Mouse (Mus musculus) T-cell, adult 2 months (primary cell): ENCODE measurements around the gene Farsa.
"Not testable (repeated sequence)": the region's sequence is repeated elsewhere in the genome, so short reads cannot be mapped to it uniquely, and the experiment has no call there.

Source experiments
- DNase-seq: peaks from one replicate; pipeline ENCODE4 v3.0.0; 2022; ENCODE audit warnings: low spot score

The Farsa gene

DNA sequence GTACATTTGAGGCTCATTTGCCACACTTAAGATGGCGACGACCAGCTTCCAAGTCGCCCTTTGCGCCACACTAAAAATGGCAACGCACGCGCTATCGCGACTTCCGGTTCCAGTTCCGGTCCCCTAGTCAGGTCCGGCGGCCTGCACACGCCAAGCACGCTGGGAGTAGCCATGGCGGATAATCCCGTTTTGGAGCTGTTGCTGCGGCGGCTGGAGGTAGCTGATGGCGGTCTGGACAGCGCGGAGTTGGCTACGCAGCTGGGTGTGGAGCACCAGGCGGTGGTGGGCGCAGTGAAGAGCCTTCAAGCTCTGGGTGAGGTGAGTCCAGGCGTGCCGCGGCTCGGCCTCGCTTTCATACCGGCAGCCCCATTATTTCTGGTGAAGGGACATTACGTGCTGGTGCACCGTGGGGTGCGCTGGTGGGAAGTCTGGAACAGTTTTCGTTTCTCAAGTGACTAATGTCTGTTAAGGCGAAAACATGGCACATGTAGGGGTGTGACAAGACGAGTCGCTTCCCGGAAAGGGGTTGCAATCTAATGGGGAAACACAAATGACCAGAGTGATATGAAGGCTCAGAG, at the start of gene Farsa:
Farsa (plus strand) TSS at position 126 of the 578 bp plus-strand sequence.
- peak; percentile 90 for DNase-seq

DNA sequence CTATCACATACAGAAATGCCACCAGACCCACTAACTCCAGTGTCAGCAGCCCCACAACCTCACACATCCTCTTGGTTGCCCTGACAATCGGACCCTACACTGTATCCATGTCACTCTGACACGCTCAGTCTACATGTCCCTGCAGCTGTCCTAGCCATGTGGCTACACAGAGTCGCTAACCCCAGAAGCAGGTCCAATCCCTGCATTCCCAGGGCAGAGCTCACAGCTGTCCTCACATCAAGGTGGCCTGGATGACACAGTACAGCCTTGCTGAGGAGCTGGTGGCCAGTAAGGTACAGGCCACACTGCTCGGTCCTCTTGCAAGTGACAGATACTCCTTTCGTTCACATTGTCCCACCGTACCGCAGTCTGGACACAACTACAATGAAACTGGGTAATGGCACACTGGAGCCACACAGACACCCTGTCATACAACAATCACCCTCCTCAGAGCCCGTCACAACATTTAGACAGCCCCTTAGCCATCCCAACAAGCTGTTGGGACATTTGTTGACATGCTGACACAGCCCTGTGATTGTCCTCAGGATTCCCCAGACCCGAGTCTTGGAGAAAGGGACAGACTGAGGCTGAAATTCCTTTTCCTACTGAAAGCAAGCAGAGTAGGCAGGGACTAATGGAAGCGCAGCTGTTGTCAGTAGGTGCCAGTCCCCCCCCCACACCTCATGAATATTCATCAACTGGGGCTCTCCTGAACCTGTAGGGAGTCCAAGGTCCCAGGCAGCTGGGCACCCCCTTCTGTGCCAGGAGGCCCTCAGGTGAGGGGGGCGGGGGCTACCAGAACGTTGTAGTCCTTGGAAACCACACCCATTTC, 47.5 kb upstream of the Farsa start:
- no peak for DNase-seq

DNA sequence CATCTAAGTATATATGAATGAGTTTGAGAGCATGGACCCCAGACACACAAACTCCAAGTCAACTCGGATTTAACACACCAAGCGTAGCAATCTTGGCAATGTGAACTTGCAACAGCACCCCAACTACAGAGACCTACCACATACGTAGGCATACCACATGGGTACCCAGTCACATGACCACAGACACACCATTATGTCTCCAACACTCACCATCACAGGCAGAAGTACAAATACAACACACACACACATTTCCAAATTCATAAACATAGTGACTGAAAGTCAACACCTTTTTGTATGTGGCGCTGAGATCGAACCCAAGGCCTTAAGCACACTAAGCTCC, 46.9 kb upstream of the Farsa start:
- DNase-seq, result no peak

DNA sequence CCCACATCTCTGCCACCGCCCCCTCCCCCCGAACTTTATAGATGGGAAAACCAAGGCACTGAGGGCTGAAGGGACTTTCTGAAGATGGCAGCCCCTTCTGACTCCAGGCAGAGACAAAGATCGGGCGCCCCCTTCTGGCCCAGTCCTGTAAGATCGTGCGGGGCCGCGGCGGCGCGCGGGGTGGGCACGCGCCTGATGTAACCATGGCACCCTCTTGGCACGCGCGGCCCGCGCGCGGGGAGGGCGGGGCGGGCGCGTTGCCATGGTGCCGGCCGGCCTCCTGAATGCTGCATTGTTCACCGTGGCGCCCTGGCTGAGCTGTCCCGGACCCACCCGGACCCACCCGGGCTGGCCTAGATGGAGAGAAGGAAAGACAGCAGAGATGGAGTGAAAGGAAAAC, 45.9 kb upstream of the Farsa start:
- DNase-seq, result peak; percentile 82

DNA sequence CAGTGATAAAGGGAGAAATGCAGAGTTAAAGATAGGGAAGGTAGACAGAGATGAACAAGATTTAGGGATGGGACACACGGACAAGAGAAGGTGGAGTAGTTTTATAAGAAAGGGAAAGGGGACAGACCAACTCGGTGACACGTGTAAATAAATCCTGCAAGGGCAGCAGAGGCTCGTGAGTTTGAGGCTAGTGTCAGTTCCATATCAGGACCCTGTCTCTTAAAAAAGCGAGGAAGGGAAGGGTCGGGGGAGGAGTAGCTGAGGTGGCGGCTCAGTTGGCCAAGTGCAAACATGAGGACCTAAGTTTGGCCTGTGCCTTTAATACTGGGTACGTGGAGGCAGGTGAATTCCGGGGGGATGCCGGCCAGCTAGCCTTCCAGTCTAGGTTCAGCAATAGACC, 45.5 kb upstream of the Farsa start:
- no peak for DNase-seq

DNA sequence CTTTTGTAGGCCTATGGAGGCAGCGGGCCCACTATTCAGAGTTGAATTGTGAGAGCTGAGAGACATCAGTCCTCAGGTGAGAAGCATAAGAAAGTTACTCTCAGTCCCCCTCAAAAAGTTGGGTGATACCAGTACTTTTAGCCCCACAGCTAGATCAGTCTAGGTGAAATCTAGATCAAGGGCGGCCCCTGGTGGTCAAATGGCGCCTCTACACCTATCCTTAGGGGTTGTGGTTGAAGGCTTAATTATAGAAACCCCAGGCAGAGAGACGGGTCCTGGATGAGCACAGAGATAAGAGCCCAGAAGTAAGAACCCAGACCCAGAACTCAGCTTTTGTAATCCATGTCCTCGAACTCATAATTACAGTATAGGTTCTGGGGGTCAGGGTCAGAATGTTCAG, 43.7 kb upstream of the Farsa start:
- peak; percentile 79 for DNase-seq

DNA sequence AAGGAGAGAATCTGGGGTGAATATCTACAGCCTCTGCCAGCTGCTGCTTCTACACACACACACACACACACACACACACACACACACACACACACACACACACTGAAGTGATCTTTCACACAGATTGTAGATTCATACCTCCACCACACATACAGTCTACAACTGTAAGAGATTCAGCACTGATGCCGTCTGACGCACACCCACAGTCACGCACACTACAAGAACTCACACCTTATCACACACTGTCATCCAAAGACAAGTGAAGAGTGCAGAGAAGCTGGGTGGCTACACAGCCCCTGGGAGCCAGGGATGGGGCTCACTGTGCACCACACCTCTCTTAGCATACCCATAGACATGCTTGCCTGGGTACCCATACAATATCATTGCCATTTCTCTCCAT, 43.0 kb upstream of the Farsa start:
- no peak for DNase-seq

DNA sequence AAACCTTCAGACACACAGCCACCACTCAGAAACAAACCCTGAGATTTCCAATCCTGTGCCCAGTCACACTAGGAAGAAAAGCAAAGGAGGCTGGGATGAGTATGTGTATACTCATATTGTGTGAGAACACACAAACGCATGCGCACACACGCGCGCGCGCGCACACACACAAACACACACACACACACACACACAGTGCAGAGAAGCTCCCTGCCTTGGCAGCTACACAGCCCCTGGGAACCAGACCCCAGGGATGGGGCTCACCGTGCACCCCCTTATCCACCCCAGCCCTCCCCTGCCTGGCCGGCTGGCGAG, 42.6 kb upstream of the Farsa start:
- DNase-seq, result no peak

DNA sequence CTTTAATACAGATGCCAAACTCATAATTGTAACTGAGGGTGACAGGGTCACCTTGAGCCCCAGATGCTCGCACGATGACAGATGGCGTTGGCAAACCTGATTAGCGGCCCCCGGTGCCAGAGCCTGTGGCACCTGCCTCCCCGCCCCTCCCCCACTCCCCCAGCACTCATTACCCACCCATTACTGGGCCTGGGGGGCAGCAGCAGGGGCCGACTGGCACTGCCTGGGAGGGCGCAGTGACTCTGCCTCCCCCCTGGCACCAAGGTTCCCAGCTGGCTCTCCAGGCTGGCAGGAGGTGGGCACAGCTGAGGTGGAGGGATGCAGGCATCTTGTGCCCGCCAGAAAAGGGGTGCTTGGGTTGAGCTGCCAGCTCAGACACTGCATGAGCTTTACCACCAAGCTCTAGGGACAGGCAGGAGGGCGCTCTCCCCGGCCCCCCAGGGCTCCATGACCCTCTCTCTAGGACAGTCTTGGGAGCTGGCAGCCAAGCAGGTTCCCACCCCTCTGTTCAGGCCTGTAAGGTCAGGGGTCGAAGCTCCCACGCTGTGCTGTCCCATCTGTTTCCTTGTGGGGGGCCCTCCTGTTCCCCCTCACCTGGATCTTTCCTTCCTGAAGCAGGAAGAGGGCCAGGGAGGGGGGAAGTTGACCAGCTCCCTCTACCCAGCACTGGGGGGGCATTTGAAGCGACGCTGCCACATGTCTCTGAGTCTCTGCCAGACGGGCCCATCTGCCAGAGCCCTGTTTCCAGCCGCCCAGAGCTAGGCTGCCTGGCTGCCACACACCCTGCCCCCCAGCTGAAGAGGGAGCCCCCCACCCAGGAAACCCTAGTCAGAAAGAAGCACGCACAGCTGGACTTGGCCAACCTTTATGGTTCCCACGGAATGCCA, 42.0 kb upstream of the Farsa start:
- DNase-seq, result no peak

DNA sequence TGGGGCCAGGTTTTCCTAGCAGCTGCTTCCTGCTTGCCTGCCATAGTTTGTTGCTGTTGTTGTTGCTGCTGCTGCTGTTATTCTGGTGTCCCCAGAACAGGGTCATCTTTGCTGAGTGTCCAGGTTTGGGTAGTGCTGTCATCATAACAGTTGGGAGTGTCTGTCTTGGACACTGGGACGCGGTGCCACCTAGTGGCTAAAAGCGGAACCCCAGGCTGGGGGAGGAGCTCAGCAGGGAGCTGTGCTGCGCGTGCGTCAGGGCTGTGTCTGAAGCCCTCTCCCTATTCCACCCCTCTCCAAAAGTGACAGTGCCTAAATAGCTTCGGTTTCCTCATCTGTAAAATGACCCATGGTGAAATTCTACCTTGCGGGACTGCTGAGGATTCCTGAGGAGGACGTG, 41.2 kb upstream of the Farsa start:
- peak; percentile 87 for DNase-seq

DNA sequence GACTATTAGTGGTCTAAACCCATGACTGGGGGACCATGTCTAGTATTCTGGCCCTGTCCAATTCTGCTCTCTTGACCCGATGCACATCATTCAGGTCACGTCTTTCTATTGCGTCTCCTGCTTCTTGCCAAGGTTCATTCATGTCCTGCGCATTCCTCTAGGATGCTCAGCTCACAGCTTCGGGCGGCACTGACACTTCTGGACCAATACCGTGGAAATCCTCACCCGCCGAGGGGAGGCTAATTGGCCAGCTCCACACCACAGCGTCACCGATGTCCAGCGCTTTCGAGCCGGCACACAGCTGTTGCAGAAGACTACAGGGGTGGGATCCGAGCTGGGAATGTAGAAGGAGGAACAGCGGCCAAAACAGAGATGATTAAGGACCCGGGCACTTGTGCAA, 40.7 kb upstream of the Farsa start:
- DNase-seq, result no peak

DNA sequence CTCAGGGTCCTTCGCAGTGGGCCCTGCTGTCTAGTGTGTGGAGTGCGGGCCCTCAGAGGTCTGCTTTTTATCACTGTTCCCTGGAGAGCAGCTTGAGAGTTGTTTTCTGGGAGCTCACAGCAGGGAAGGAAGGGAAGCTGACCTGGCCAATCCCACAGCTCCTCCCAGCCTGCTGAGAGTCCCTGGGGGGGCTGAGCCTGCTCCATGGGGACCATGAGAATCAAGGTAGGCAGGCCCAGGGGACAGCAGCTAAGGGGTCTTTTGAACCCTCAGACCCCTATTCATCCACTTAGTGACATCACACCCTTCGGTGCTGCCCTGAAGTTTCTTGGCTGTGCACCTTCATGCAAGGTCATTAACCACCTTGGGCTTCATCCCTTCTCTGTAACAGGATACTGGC, 34.1 kb upstream of the Farsa start, which contains the start of gene Dand5:
Dand5 (minus strand) TSS at position 101 of the 400 bp plus-strand sequence.
- no peak for DNase-seq

DNA sequence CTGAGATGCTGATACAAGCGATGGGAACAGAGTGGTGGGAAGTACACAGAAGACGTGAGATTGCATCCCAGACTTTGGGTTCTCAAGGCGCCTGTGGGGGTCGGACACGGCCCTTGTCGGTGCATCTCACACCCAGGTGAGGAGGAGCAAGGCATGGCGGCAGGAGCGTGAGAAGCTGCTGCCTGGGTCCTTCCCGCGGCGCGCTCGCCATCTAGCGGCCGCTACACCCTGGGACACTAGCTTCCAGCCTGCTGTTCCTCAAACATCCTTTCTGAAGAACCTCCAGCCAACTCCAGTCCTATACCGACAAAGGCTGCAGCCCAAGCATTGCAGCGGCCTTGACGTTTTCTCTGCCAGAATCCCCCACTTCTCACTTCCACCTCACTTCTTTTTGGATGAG, 33.1 kb upstream of the Farsa start:
- DNase-seq, result peak; percentile 69

DNA sequence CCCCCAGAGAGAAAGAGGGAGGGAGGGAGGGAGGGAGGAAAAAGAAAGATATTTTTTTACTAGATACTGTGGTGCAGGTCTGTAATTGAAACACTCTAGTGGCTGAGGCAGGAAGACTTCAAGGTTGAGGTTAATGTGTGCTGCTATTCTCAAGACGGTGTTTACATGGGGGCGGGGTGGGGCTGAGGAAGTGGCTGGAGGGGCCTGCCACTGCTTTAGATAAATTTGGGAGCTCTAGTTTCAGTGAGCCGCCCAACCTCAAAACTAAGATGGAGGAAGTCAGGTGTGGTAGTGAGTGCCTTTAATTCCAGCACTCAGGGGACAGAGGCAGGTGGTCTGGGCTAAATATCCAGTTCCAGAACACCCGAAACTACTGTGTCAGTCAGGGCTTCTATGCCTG, 31.2 kb upstream of the Farsa start:
- DNase-seq, result peak; percentile 63

DNA sequence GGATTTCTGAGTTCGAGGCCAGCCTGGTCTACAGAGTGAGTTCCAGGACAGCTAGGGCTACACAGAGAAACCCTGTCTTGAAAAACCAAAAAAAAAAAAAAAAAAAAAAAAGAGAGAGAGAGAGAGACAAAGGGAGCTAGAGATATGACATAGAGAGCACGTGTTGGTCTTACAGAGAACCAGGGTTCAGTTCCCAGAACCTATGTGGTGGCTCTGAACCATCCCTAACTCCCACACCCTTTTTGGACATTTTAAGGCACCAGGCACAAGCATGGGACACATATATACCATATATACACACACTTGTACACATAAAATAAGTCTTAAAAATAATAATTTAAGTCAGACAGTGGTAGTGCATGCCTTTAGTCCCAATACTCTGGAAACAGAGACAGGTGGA, 30.3 kb upstream of the Farsa start:
- DNase-seq, result not testable (repeated sequence)

DNA sequence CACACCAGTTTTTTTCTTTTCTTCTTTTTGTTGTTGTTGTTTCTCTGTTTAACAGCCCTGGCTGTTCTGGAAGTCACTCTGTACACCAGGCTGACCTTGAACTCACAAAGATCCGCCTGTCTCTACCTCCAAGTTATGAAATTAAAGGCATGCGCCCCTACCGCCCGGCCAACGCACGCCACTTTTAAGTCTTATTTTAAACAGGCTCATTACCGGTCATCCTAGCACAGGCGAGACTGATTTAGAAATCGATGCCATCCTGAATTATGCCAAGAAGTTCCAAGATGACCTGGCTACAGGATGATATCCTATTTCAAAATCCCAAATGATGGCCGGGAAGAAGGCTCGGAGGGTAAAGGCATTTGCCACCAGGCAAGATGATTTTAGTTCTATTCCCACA, 25.3 kb upstream of the Farsa start, which contains the start of gene Gadd45gip1:
Gadd45gip1 (plus strand) TSS at position 33 of the 400 bp plus-strand sequence.
- DNase-seq, result peak; percentile 75

DNA sequence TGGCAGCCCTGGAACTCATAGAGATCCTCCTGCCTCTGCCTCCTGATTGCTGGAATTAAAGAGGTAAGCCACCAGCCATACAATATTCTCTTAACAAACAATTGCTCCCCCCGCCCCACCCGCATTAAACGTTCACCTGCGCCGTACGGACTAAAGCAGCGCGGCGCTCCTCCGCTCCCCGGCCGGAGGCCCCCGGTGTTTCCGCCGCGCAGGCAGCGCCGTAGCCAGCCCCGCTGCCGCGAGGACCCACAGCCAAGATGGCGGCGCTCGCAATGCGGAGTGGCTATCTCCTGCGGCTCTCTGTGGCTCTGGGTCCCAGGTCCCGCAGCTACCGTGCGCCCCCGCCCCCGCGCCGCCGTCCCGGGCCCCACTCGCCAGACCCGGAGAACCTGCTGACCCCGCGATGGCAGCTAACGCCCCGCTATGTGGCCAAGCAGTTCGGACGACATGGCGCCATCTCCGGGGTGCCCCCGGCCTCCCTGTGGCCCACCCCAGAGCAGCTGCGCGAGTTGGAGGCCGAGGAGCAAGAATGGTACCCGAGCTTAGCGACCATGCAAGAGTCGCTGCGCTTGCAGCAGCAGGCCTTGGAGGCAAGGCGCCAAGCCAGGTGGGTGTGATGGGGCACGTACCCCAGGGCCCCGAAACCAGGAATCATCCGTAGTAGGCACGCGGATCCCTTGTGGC, 24.6 kb upstream of the Farsa start:
- peak; percentile 82 for DNase-seq

DNA sequence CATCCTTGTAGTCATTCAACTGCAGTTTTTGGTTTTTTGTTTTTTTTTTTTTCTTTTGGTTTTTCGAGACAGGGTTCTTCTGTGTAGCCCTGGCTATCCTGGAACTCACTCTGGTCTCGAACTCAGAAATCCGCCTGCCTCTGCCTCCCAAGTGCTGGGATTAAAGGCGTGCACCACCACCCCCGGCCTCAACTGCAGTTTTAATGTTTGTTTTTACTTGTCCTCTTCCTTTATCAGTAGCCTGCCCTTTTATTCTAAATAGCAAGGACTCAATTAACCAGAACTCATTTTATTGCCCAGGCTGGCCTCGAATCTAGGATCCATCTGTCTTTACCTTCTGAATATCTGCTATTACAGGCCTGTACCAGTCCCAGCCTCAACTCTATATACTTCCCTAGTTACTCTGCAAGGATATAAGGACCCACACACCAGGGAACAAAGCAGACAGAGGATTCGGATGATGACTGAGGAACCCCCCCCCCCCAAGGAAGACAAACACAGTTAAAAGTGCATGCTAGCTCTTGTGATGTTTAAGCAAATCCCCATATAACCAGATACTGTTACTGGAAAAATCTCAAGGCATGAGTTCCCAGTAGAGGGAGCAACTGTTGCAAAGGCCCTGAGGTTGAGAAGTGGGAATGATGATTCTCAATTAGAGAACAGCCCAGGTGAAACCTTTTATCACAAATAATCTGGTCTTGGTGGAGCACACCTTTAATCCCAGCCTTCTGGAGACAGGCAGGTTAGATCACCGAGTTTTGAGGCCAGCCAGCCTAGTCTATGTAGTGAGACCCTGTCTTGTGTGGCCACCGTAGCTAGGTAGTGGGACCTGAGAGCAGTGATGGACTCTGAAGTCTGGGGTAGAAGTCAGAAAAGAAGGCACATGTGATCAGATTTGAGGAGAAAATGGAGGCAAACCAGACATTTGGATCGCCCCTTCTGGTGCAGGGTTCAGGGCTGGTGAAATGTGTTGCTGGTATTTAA, 23.7 kb upstream of the Farsa start:
- no peak for DNase-seq

DNA sequence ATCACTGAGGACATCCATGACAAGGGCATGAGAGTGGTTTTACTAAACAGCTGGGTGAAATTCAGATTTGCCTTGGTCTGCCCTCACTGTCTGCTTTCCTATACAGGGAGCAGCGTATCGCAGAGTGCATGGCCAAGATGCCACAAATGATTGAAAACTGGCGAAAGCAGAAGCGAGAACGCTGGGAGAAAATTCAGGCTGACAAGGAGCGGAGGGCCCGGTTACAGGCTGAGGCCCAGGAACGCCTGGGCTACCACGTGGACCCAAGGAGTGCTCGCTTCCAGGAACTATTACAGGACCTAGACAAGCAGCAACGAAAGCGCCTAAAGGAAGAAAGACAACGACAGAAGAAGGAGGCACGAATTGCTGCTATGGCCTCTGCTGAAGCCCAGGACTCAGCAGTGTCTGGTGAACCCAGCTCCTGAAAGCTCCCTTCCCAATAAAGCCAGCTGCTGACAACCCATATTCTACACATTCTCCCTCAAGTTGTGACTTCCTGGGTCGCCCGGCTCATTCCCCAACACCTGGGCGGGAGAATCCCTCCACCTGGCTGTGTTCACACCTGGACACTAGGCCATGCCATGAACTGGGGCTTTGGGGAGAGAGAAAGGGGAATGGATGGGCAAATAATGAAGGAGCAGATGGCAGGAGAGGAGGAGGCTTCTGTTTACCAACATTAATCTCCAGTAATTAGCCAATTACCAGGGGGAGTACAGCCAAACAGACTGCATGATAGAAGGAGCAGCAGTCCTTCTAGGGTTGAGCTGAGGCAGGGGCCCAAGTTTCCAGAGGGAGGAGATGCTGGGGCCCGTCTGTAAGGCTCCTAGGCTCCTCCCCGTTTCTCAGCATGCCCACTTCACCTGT, 22.6 kb upstream of the Farsa start:
- DNase-seq, result no peak
